Mouse (Mus musculus) intestine, postnatal 0 days (tissue): ENCODE measurements around the gene Taf10. TPM values are rescaled to one million over a fixed set of nuclear protein-coding genes. Genes with fewer than 3 reads are reported as not detected.
"Not testable (repeated sequence)": the region's sequence is repeated elsewhere in the genome, so short reads cannot be mapped to it uniquely, and the experiment has no call there.

Experiments used
- ATAC-seq: fragments of 200-750 bp; cut with Nextera tagmentation; 2 replicates; pipeline ENCODE4 v1.8.0; 2017; ENCODE audit warnings: mild to moderate bottlenecking, moderate TSS enrichment, moderate library complexity
- H3K27ac ChIP-seq: fragments of 300-500 bp; sonication (generic); 2 replicates; pipeline ENCODE4 v1.5.1; 2014; ENCODE audit warnings: mild to moderate bottlenecking, low read depth, low read length, moderate library complexity
- H3K27me3 ChIP-seq: fragments of 300-500 bp; sonication (generic); replicated peaks from 2 replicates; pipeline ENCODE4 v1.6.1; 2014; ENCODE audit warnings: low read length, mixed read lengths; ENCODE audit not compliant: control insufficient read depth, insufficient read depth
- H3K36me3 ChIP-seq: fragments of 300-500 bp; sonication (generic); 2 replicates; pipeline ENCODE4 v1.6.1; 2014; ENCODE audit warnings: mild to moderate bottlenecking, moderate library complexity; ENCODE audit not compliant: control insufficient read depth, insufficient read depth
- H3K4me1 ChIP-seq: fragments of 300-500 bp; sonication (generic); replicated peaks from 2 replicates; pipeline ENCODE4 v1.6.1; 2014; ENCODE audit warnings: antibody characterized with exemption, low read length, mixed read lengths; ENCODE audit not compliant: control insufficient read depth, insufficient read depth
- H3K4me2 ChIP-seq: fragments of 300-500 bp; sonication (generic); replicated peaks from 2 replicates; pipeline ENCODE4 v1.6.1; 2014; ENCODE audit warnings: low read depth, mild to moderate bottlenecking, moderate library complexity
- H3K4me3 ChIP-seq: fragments of 300-500 bp; sonication (generic); 2 replicates; pipeline ENCODE4 v1.5.1; 2014; ENCODE audit warnings: low read depth, low read length
- H3K9ac ChIP-seq: fragments of 300-500 bp; sonication (generic); 2 replicates; pipeline ENCODE4 v1.6.1; 2014; ENCODE audit warnings: mild to moderate bottlenecking, low read depth, low read length
- H3K9me3 ChIP-seq: fragments of 300-500 bp; sonication (generic); 2 replicates; pipeline ENCODE4 v1.6.1; 2016; ENCODE audit warnings: mixed run types; ENCODE audit not compliant: control insufficient read depth
- CTCF ChIP-seq: sonication (generic); IDR thresholded peaks from 2 replicates; pipeline ENCODE4 v1.5.1; 2016; ENCODE audit warnings: low read depth, mild to moderate bottlenecking, control low read depth, antibody characterized with exemption, moderate library complexity
- WGBS: fragments of 180-500 bp; shearing (Covaris S2); extraction: QIAGEN DNeasy Blood & Tissue Kit; methylation state at CpG from one replicate; pipeline ENCODE4 v1.1.7; 2014; 5-methylcytosine and 5-hydroxymethylcytosine counted together
- polyA plus RNA-seq: library from polyadenylated mRNA; unstranded; fragments of >200 nt; fragmentation: Nextera tagmentation; extraction: Ambion mirVana; gene quantifications from 2 replicates; pipeline ENCODE4 v1.2.1, GENCODE M21; 2015

Gene Taf10
- polyA plus RNA-seq, 1 experiment from 2014 or later = 168 TPM

- Histone ChIP-seq H3K9me3 (no peaks in the 10 kb centered on the region), H3K4me1 (no peaks in the 10 kb centered on the region), H3K27ac (peak within 1 kb of the TSS; percentile 87), H3K4me3 (peak within 1 kb of the TSS; percentile 93), H3K27me3 (no peaks in the 10 kb centered on the region), H3K9ac (peak within 1 kb of the TSS; percentile 89), H3K4me2 (peak within 1 kb of the TSS; percentile 92), H3K36me3 (peaks cover 46% of the 10 kb centered on the region)
- ATAC-seq = peak; percentile 24
- WGBS = 0% methylated on average over 30 of the region's 30 CpGs
- no peak for TF ChIP-seq CTCF
Measured at GRCm38 (mm10) chr7:105736911-105737521, 7.1 kb downstream of the Taf10 start, which contains the start of gene Rrp8. Rrp8 (minus strand) TSS chr7:105737385.

GRCm38 (mm10) chr7:105736264-105736901 lies 7.8 kb downstream of the Taf10 start, which contains the start of gene Ilk:
Ilk (plus strand) TSS chr7:105736592.
- Histone ChIP-seq H3K4me1 (no peaks in the 10 kb centered on the region), H3K27me3 (no peaks in the 10 kb centered on the region), H3K4me3 (peak within 1 kb of the TSS; percentile 93), H3K36me3 (peaks cover 46% of the 10 kb centered on the region), H3K9ac (peak within 1 kb of the TSS; percentile 89), H3K4me2 (peak within 1 kb of the TSS; percentile 92), H3K9me3 (no peaks in the 10 kb centered on the region), H3K27ac (peak within 1 kb of the TSS; percentile 87)
- peak; percentile 99 for ATAC-seq
- under 1% methylated on average over 59 of the region's 62 CpGs for WGBS
- no peak for TF ChIP-seq CTCF

- not testable (repeated sequence) for H3K27ac ChIP-seq
- WGBS = 48% methylated on average over 3 of the region's 4 CpGs
Measured at GRCm38 (mm10) chr7:105735464-105735863, 8.7 kb downstream of the Taf10 start.

GRCm38 (mm10) chr7:105734826-105735225 lies 9.3 kb downstream of the Taf10 start:
- TF ChIP-seq CTCF = no peak
- Histone ChIP-seq H3K27ac (no peak overlapping the region), H3K4me1 (no peaks in the 10 kb centered on the region), H3K9ac (no peak overlapping the region), H3K9me3 (no peaks in the 10 kb centered on the region), H3K27me3 (no peaks in the 10 kb centered on the region), H3K4me3 (no peak overlapping the region), H3K36me3 (peaks cover 41% of the 10 kb centered on the region; the same call in 1 of the 2 replicates), H3K4me2 (no peak overlapping the region)
- no peak for ATAC-seq
- WGBS = 86% methylated on average over 8 of the region's 8 CpGs

More at GRCm38 (mm10) chr7:105735464-105735863, 8.7 kb downstream of the Taf10 start:
- Histone ChIP-seq H3K4me2 (peak overlapping the region; percentile 92), H3K4me3 (peak overlapping the region; percentile 93), H3K9ac (peak overlapping the region; percentile 89; the same call in 1 of the 2 replicates), H3K36me3 (peaks cover 46% of the 10 kb centered on the region; the same call in 1 of the 2 replicates)
- H3K9me3 ChIP-seq, H3K4me1 ChIP-seq, ATAC-seq, H3K27me3 ChIP-seq: not testable (repeated sequence)

GRCm38 (mm10) chr7:105733836-105734235 lies 10.3 kb downstream of the Taf10 start:
- no peak for ATAC-seq
- no peak overlapping the region for H3K27ac ChIP-seq
- WGBS = 93% methylated on average over 11 of the region's 11 CpGs
- no peak overlapping the region for H3K4me3 ChIP-seq
- H3K4me1 ChIP-seq = no peaks in the 10 kb centered on the region
- H3K27me3 ChIP-seq = no peaks in the 10 kb centered on the region
- H3K36me3 ChIP-seq = peaks cover 47% of the 10 kb centered on the region; the same call in 1 of the 2 replicates
- no peak overlapping the region for H3K4me2 ChIP-seq
- no peaks in the 10 kb centered on the region for H3K9me3 ChIP-seq
- TF ChIP-seq CTCF = no peak
- no peak overlapping the region for H3K9ac ChIP-seq

GRCm38 (mm10) chr7:105728701-105729428 lies 15.3 kb downstream of the Taf10 start:
- Histone ChIP-seq H3K9me3 (no peaks in the 10 kb centered on the region), H3K36me3 (peaks cover 39% of the 10 kb centered on the region; the same call in 1 of the 2 replicates), H3K9ac (no peak overlapping the region), H3K4me2 (no peak overlapping the region), H3K27ac (no peak overlapping the region), H3K4me1 (no peaks in the 10 kb centered on the region), H3K27me3 (no peaks in the 10 kb centered on the region), H3K4me3 (no peak overlapping the region)
- no peak for TF ChIP-seq CTCF
- WGBS = 82% methylated on average over 6 of the region's 6 CpGs
- ATAC-seq = no peak
